Comparison of ENCODE assay signal across 12 mouse cellular contexts in genomic region chr2:67447206-67447605, GRCm38 (mm10). TPM values are rescaled to one million over a fixed set of nuclear protein-coding genes. Genes with fewer than 3 reads are reported as not detected.
DNase-seq lines count a peak whose midpoint lies in the region; ATAC-seq and TF ChIP-seq lines count a peak whose summit lies in the region.
"Had no signal": no experiment of that assay in that cellular context is flagged by ENCODE, and none has a peak within 500 bp of the region (broad histone marks: within the 10 kb centered on the region; RNA-seq: fewer than 3 reads in every experiment).

No protein-coding gene starts in this region.

- H3K4me3 ChIP-seq in layer of hippocampus, adult 2 months: peak overlapping the region; percentile 34; the same call in 1 of the 2 replicates
- H3K4me3 ChIP-seq in stomach, embryonic 14.5 days (ENCODE audit: low read depth, low read length): no peak overlapping the region
- no peak overlapping the region for H3K4me3 ChIP-seq in forebrain, embryonic 16.5 days (replicated peaks; ENCODE audit: low read length)

- no peaks in the 10 kb centered on the region for H3K36me3 ChIP-seq in stomach, embryonic 14.5 days (ENCODE audit: control insufficient read depth, insufficient read depth, low read length)
- no peaks in the 10 kb centered on the region for H3K36me3 ChIP-seq in forebrain, embryonic 16.5 days (ENCODE audit: control insufficient read depth, insufficient read depth)

- ATAC-seq in stomach, embryonic 14.5 days (ENCODE audit: insufficient number of reproducible peaks, insufficient read depth, low FRiP score, low read depth): no peak
- ATAC-seq in forebrain, embryonic 16.5 days: no peak
- no peak for ATAC-seq in erythroid progenitor cell, adult 5-6 weeks (replicated peaks; ENCODE audit: low FRiP score, poor library complexity, severe bottlenecking)

- DNase-seq in adrenal gland, postnatal 10 days: peak; percentile 3
- DNase-seq in adrenal gland, postnatal 4 days (ENCODE audit: low spot score in 2 of 2): no peak
- DNase-seq in layer of hippocampus, adult 2 months (ENCODE audit: low spot score in 2 of 2): peak; percentile 12 to 17
- DNase-seq in layer of hippocampus, adult 11-12 months (ENCODE audit: low spot score): no peak
- peak; percentile 10 for DNase-seq in layer of hippocampus, adult 9-11 months

- no peak overlapping the region for H3K9ac ChIP-seq in stomach, embryonic 14.5 days (replicated peaks; ENCODE audit: low read depth, low read length)
- H3K9ac ChIP-seq in forebrain, embryonic 16.5 days (replicated peaks; ENCODE audit: low read depth, low read length): no peak overlapping the region
- H3K9ac ChIP-seq: liver, embryonic 14.5 days had no signal

- 49% methylated on average over 12 of the region's 12 CpGs for WGBS in stomach, embryonic 14.5 days
- 63% methylated on average over 12 of the region's 12 CpGs for WGBS in forebrain, embryonic 16.5 days

- H3K9me3 ChIP-seq in stomach, embryonic 14.5 days (ENCODE audit: control insufficient read depth, low read depth, low read length): no peaks in the 10 kb centered on the region
- no peaks in the 10 kb centered on the region for H3K9me3 ChIP-seq in forebrain, embryonic 16.5 days (ENCODE audit: control insufficient read depth, low read length)

- no peak overlapping the region for H3K27ac ChIP-seq in layer of hippocampus, adult 2 months
- H3K27ac ChIP-seq in stomach, embryonic 14.5 days (ENCODE audit: low read length): no peak overlapping the region
- H3K27ac ChIP-seq in forebrain, embryonic 16.5 days (ENCODE audit: low read length): no peak overlapping the region
- H3K27ac ChIP-seq: kidney, postnatal 0 days; liver, embryonic 14.5 days had no signal

- TF ChIP-seq CTCF in layer of hippocampus, adult 2 months (conservative IDR thresholded peaks at IDR 0.05): no peak

- no peaks in the 10 kb centered on the region for H3K4me1 ChIP-seq in stomach, embryonic 14.5 days (ENCODE audit: control insufficient read depth, insufficient read depth, low read length)
- no peaks in the 10 kb centered on the region for H3K4me1 ChIP-seq in forebrain, embryonic 16.5 days (replicated peaks; ENCODE audit: control insufficient read depth, insufficient read depth, low read length)

- no peaks in the 10 kb centered on the region for H3K27me3 ChIP-seq in stomach, embryonic 14.5 days (ENCODE audit: control insufficient read depth, insufficient read depth, low read length)
- no peaks in the 10 kb centered on the region for H3K27me3 ChIP-seq in forebrain, embryonic 16.5 days (replicated peaks; ENCODE audit: control insufficient read depth, insufficient read depth, low read length)

- H3K4me2 ChIP-seq in stomach, embryonic 14.5 days (replicated peaks; ENCODE audit: low read depth, low read length): 0 out of 2 replicates have a peak overlapping the region, but pooled peaks have one; percentile 14
- no peak overlapping the region for H3K4me2 ChIP-seq in forebrain, embryonic 16.5 days (ENCODE audit: low read length)

RNA-seq across cellular contexts. Expression of gene Xirp2, which starts 1.4 kb away (rescaled TPM):
- 10 to 100 TPM in 1 of 2 experiments, 1 to 10 TPM in 1; 7.0 to 25.4 TPM for total RNA-seq in adrenal gland, postnatal 10 days (2021)
- 1 to 10 TPM; 2.0 to 7.3 TPM for total RNA-seq in adrenal gland, postnatal 4 days (2021)
- not detected for total RNA-seq in layer of hippocampus, adult 2 months (2021)
- polyA plus RNA-seq in stomach, embryonic 14.5 days (2014; fragmentation: Nextera tagmentation; extraction: Ambion mirVana): not detected in 2 replicates
- 0.02 TPM in 1 of 2 replicates, not detected in the other for polyA plus RNA-seq in forebrain, embryonic 16.5 days (2015; fragmentation: Nextera tagmentation; extraction: Ambion mirVana)
- not detected in 2 replicates for total RNA-seq in erythroid progenitor cell, adult 5-6 weeks (2015; ENCODE audit: low replicate concordance)
- not detected in 2 replicates for total RNA-seq in erythroid progenitor cell, adult 5-6 weeks (2017; ENCODE audit: low replicate concordance)
- polyA plus RNA-seq: kidney, postnatal 0 days; liver, embryonic 14.5 days; small intestine, adult 2 months had no signal

RNA-seq across cellular contexts. Expression of gene Gm26727, which starts 14.2 kb away (rescaled TPM):
- total RNA-seq in adrenal gland, postnatal 10 days (2021): not detected
- not detected for total RNA-seq in adrenal gland, postnatal 4 days (2021)
- not detected for total RNA-seq in layer of hippocampus, adult 2 months (2021)
- polyA plus RNA-seq in stomach, embryonic 14.5 days (2014; fragmentation: Nextera tagmentation; extraction: Ambion mirVana): not detected in 2 replicates
- not detected in 2 replicates for polyA plus RNA-seq in forebrain, embryonic 16.5 days (2015; fragmentation: Nextera tagmentation; extraction: Ambion mirVana)
- total RNA-seq in erythroid progenitor cell, adult 5-6 weeks (2015; ENCODE audit: low replicate concordance): not detected in 2 replicates
- not detected in 2 replicates for total RNA-seq in erythroid progenitor cell, adult 5-6 weeks (2017; ENCODE audit: low replicate concordance)
- total RNA-seq: gastrocnemius, postnatal 4 days had no signal
- polyA plus RNA-seq: kidney, postnatal 0 days; liver, embryonic 14.5 days; small intestine, adult 2 months had no signal

RNA-seq across cellular contexts. Expression of gene Gm21830, which starts 33.7 kb away (rescaled TPM):
- total RNA-seq in adrenal gland, postnatal 10 days (2021): not detected
- total RNA-seq in adrenal gland, postnatal 4 days (2021): not detected
- total RNA-seq in layer of hippocampus, adult 2 months (2021): not detected
- not detected in 2 replicates for polyA plus RNA-seq in stomach, embryonic 14.5 days (2014; fragmentation: Nextera tagmentation; extraction: Ambion mirVana)
- polyA plus RNA-seq in forebrain, embryonic 16.5 days (2015; fragmentation: Nextera tagmentation; extraction: Ambion mirVana): not detected in 2 replicates
- total RNA-seq in erythroid progenitor cell, adult 5-6 weeks (2015; ENCODE audit: low replicate concordance): not detected in 2 replicates
- not detected in 2 replicates for total RNA-seq in erythroid progenitor cell, adult 5-6 weeks (2017; ENCODE audit: low replicate concordance)
- total RNA-seq: gastrocnemius, postnatal 4 days had no signal
- polyA plus RNA-seq: kidney, postnatal 0 days; liver, embryonic 14.5 days; small intestine, adult 2 months had no signal

Comparison
In these comparisons a context has a peak if more than half of its experiments do, and no peak if none do; other contexts are left out.
1. DNase-seq: peak in adrenal gland, postnatal 10 days (single experiment), layer of hippocampus, adult 2 months (2 of 2) and layer of hippocampus, adult 9-11 months (single experiment); none in adrenal gland, postnatal 4 days (0 of 2) and layer of hippocampus, adult 11-12 months (single experiment).